Mouse (Mus musculus) testis, adult 2 months (tissue): Measurements from ENCODE around the gene D2hgdh.

Experiments
- CTCF ChIP-seq: fragments of 200-500 bp; IDR thresholded peaks from 2 replicates; pipeline ENCODE4 v1.5.1; 2012; ENCODE audit warnings: low read depth, mild to moderate bottlenecking, inconsistent platforms, low read length, moderate library complexity; ENCODE audit not compliant: control insufficient read depth, insufficient read depth, insufficient replicate concordance
- POLR2A ChIP-seq: fragments of 200-500 bp; IDR thresholded peaks from 2 replicates; pipeline ENCODE4 v1.6.1; 2012; ENCODE audit warnings: low read depth, mild to moderate bottlenecking, inconsistent platforms, low read length, moderate library complexity; ENCODE audit not compliant: control insufficient read depth

DNA sequence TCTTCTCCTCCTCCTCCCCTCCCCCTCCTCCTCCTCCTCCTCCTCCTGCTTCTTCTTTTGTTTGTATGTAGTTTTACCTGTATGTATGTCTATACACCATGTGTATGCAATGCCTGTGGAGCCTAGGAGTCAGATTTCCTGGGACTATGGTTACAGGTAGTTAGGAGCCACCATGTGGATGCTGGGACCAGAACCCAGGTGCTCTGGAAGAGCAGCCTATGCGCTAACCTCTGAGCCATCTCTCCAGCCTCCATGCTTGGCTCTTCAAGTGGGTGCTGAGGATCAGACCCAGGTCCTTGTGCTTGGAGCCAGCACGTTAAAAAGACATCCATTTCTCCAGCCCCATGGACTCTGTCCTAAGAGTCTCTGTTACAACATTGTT lies 11.8 kb downstream of the D2hgdh start:
- TF ChIP-seq POLR2A (no peak), CTCF (no peak)
